Mouse (Mus musculus) thymus, adult 2 months (tissue): ENCODE data around the gene Xrcc1.

Experiments used
- CTCF ChIP-seq: fragments of 200-500 bp; IDR thresholded peaks from 2 replicates; pipeline ENCODE4 v1.5.1; 2012; ENCODE audit warnings: mild to moderate bottlenecking, control low read depth, low read length, moderate library complexity, borderline replicate concordance; ENCODE audit not compliant: control insufficient read depth, poor library complexity, insufficient read depth; ENCODE audit errors: extremely low read depth
- POLR2A ChIP-seq: fragments of 200-500 bp; IDR thresholded peaks from 2 replicates; pipeline ENCODE4 v1.6.1; 2012; ENCODE audit warnings: mild to moderate bottlenecking, low read length, control low read depth, moderate library complexity; ENCODE audit not compliant: control insufficient read depth, poor library complexity, insufficient read depth; ENCODE audit errors: extremely low read depth

DNA sequence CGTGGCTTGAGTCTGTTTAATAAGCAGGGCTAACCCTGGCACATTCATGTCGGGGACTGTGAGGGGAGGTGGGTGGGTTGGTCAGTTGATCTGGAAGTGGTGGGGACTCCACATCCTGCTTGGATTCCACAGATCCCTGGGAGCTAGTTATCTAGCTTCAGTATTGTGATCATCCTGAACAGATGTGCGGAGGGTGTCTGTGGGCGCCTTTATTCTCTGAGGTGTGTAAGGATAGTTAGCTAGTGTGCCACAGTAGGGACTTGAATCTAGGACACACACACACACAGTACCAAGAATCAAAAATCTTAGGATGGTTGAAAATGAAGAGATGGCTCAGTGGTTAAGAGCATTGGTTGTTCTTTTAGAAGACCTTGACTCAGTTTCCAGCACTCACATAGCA, 22.4 kb downstream of the Xrcc1 start:
- TF ChIP-seq CTCF (no peak), POLR2A (no peak)
